Mouse (Mus musculus) olfactory bulb, adult 2 months (tissue): ENCODE measurements around the gene Naxe. TPM values are rescaled to one million over a fixed set of nuclear protein-coding genes. Genes with fewer than 3 reads are reported as not detected.

Experiments
- H3K27ac ChIP-seq: fragments of 200-500 bp; 2 replicates; pipeline ENCODE4 v1.5.1; 2012; ENCODE audit warnings: low read depth, low read length; ENCODE audit not compliant: insufficient read depth
- H3K4me1 ChIP-seq: fragments of 200-500 bp; 2 replicates; pipeline ENCODE4 v1.6.1; 2012; ENCODE audit warnings: low read length; ENCODE audit not compliant: control insufficient read depth, insufficient read depth
- H3K4me3 ChIP-seq: fragments of 200-500 bp; 2 replicates; pipeline ENCODE4 v1.5.1; 2012; ENCODE audit warnings: mild to moderate bottlenecking, low read depth, low read length, moderate library complexity; ENCODE audit not compliant: insufficient read depth
- CTCF ChIP-seq: fragments of 200-500 bp; IDR thresholded peaks from 2 replicates; pipeline ENCODE4 v1.5.1; 2012; ENCODE audit warnings: low read depth, mild to moderate bottlenecking, low read length, moderate library complexity; ENCODE audit not compliant: insufficient read depth
- POLR2A ChIP-seq: fragments of 200-500 bp; IDR thresholded peaks from 2 replicates; pipeline ENCODE4 v1.6.1; 2012; ENCODE audit warnings: mild to moderate bottlenecking, low read depth, low read length, moderate library complexity; ENCODE audit not compliant: insufficient read depth
- WGBS: fragments of 180-500 bp; shearing (Covaris S2); methylation state at CpG from one replicate; pipeline ENCODE4 v1.1.7; 2018; 5-methylcytosine and 5-hydroxymethylcytosine counted together
- polyA plus RNA-seq: library from polyadenylated mRNA; stranded (reverse); fragments of >200 nt; gene quantifications from 2 replicates; pipeline ENCODE4 v1.2.4, GENCODE M21; 2012; ENCODE audit warnings: low replicate concordance; ENCODE audit not compliant: missing spikeins, insufficient read depth, insufficient read length

Naxe gene
- polyA plus RNA-seq, 1 experiment, result not detected

- WGBS, result 69% methylated on average over 2 of the region's 2 CpGs
- H3K27ac ChIP-seq, result no peak overlapping the region
- H3K4me1 ChIP-seq, result peaks cover 5% of the 10 kb centered on the region; the same call in 1 of the 2 replicates
- no peak overlapping the region for H3K4me3 ChIP-seq
- TF ChIP-seq POLR2A, result no peak
- no peak for TF ChIP-seq CTCF
These were observed 15.3 kb upstream of the Naxe start for GRCm38 (mm10) chr3:88073631-88074030.

DNA sequence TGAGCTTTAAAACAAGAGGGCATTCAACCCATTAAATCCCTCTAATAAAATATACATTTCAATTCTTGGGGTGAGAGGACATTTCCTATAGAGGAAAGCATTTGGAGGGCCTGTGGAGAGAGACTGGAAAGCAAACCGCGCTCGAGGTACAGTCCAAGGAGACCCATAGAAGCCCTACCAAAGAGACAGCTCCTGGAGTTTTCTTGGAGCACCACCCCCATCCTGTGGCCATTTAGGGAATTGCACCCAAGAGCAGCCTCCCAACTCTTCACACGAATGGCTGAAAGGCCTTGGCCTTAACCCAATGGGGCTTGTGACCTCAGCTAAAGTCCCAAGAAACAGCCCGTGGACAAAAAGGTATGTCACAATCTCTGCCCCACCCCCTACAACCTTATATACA lies 13.5 kb upstream of the Naxe start:
- Histone ChIP-seq H3K4me1 (peaks cover 5% of the 10 kb centered on the region; the same call in 1 of the 2 replicates), H3K27ac (no peak overlapping the region), H3K4me3 (no peak overlapping the region)
- TF ChIP-seq CTCF (peak; percentile 80), POLR2A (no peak)
- WGBS, result 3% methylated on average over 5 of the region's 5 CpGs

DNA sequence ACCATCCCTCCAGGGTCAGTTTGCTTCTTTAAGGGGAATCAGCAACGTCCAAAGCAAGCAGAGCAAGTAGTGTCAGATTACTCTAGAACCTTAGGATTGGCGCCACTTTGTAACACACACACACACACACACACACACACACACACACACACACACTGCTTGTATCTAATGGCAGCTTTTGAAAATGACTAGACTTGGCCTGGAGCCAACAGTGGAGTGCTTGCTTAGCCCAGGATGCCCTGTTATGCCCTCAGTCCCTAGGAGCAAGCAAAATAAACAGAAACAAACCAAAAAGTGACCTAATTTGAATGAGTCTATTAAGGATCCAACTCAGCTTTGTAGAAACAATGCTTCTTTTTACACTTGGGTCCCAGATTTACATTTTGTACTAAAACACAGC lies 10.1 kb upstream of the Naxe start:
- no peak for TF ChIP-seq CTCF
- TF ChIP-seq POLR2A, result no peak
- 43% methylated on average over 2 of the region's 2 CpGs for WGBS
- H3K4me1 ChIP-seq, result peaks cover 5% of the 10 kb centered on the region; the same call in 1 of the 2 replicates
- no peak overlapping the region for H3K4me3 ChIP-seq
- no peak overlapping the region for H3K27ac ChIP-seq

DNA sequence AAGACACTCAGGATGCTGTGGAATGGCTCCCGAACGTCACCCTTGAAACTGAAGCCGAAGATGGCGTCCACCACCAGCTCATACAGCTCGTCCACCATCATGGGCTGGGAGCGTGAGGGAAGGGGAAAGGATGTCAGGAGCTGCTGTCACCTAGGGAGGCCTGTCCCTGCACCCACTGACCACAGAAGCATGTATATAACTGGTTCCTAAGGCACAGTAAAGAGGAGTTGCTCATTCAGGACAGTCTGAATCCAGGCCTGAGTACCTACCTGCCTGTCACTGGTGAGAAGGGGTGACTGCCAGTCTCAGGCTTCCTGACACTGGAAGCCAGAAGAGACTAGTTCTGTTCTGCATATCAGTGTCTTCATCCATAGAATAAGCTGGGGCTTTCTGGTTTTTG lies 1.3 kb downstream of the Naxe start:
- Histone ChIP-seq H3K4me1 (peaks cover 10% of the 10 kb centered on the region), H3K4me3 (no peak overlapping the region), H3K27ac (no peak overlapping the region)
- 89% methylated on average over 6 of the region's 6 CpGs for WGBS
- no peak for TF ChIP-seq CTCF

DNA sequence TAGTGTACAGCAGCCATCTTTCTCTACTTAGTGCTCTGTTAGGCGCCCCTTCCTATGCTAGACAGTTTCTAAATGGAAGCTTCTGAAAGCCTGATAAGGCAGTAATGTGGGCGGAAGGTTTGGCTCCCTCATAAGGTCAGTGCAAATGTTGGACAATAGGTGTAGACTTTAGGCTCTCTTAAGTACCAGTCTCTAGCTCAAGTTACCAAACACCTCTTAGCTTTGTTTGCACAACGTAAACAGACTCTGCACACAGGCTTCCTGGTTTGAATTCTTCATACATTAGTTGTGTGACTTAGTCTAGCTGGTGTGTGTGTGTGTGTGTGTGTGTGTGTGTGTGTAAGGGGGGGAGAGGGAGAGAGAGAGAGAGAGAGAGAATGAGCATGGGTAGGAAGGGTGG lies 8.8 kb downstream of the Naxe start:
- H3K27ac ChIP-seq, result no peak overlapping the region
- 85% methylated on average over 3 of the region's 3 CpGs for WGBS
- H3K4me3 ChIP-seq, result no peak overlapping the region
- TF ChIP-seq POLR2A (no peak), CTCF (no peak)
- H3K4me1 ChIP-seq, result no peaks in the 10 kb centered on the region

GRCm38 (mm10) chr3:88042661-88043421 lies 15.5 kb downstream of the Naxe start, which contains the start of gene Gpatch4:
Gpatch4 (plus strand) TSS chr3:88043108.
- WGBS, result 8% methylated on average over 36 of the region's 36 CpGs
- H3K4me3 ChIP-seq, result peak within 1 kb of the TSS; percentile 74
- H3K4me1 ChIP-seq, result no peaks in the 10 kb centered on the region
- H3K27ac ChIP-seq, result no peak within 1 kb of the TSS
- no peak for TF ChIP-seq CTCF
- no peak for TF ChIP-seq POLR2A

DNA sequence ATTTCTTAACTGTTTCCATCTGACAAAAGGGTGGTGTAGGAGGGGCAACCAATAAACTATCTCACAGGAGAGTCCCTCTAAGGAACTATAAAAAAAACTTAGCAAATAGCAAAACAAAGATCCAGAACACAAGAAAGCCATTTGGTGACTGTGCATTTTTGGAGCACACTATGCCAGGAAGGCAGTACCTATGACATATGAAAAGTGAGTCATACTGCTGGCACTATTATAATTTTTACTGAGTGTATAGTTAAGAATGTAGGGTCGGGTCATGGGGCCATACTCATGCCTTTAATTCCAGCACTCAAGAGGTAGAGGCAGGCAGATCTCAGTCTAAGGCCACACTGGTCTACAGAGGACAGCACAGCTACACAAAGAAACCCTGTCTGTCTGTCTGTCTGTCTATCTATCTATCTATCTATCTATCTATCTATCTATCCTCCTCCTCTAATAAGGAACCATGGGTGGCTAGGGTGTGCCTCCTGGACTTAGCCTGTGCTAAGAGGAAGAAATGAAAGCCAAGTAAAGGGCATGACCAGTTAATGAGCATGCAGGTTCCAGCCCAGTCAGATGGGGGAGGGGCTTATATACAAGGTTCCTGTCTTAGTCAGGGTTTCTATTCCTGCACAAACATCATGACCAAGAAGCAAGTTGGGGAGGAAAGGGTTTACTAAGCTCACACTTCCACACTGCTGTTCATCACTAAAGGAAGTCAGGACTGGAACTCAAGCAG lies 22.6 kb downstream of the Naxe start:
- TF ChIP-seq POLR2A, result no peak
- no peak for TF ChIP-seq CTCF
- peaks cover 2% of the 10 kb centered on the region; the same call in 1 of the 2 replicates for H3K4me1 ChIP-seq
- H3K27ac ChIP-seq, result no peak overlapping the region
- 68% methylated on average over 1 of the region's 1 CpGs for WGBS
- H3K4me3 ChIP-seq, result no peak overlapping the region

GRCm38 (mm10) chr3:88033506-88033905 lies 24.8 kb downstream of the Naxe start:
- 77% methylated on average over 5 of the region's 5 CpGs for WGBS
- TF ChIP-seq POLR2A, result no peak
- no peak for TF ChIP-seq CTCF
- no peak overlapping the region for H3K27ac ChIP-seq
- no peak overlapping the region for H3K4me3 ChIP-seq
- H3K4me1 ChIP-seq, result peaks cover 4% of the 10 kb centered on the region; the same call in 1 of the 2 replicates

- H3K4me1 ChIP-seq, result peaks cover 4% of the 10 kb centered on the region; the same call in 1 of the 2 replicates
- H3K4me3 ChIP-seq, result no peak overlapping the region
- 0 out of 2 replicates have a peak overlapping the region, but pooled peaks have one; percentile 6 for H3K27ac ChIP-seq
- 33% methylated on average over 19 of the region's 19 CpGs for WGBS
- TF ChIP-seq CTCF, result no peak
- no peak for TF ChIP-seq POLR2A
These were observed 27.5 kb downstream of the Naxe start for GRCm38 (mm10) chr3:88030608-88031395.
